Mouse (Mus musculus) right cerebral cortex, adult 18-20 months (tissue): ENCODE measurements around the gene Bmp8a.
A peak's percentile ranks its signal among the peaks of the same experiment; 100 is the strongest.
"Not testable (repeated sequence)": the region's sequence is repeated elsewhere in the genome, so short reads cannot be mapped to it uniquely, and the experiment has no call there.

Experiments used
- DNase-seq: peaks from one replicate; pipeline ENCODE4 v3.0.0; 2022; ENCODE audit warnings: mixed read lengths

Bmp8a gene

DNA sequence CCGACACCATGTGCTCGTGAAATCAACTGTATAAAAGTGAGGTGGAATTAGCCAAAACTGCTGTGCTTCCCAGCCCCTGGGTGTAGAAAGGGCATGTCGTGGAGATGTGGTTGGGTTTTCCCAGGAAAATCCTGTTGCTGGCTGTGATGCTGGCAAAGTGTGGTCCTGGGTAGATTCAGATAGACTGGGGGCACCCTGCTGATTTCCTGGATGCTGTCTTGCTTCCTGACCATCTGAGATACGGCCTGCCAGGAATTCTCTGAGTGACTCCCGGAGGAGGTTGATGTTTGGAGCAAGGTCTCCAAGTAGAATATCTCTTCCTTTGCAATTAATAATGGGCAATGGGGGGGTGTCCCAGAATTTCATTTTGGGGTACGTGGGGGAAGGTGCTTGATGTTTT is 14.1 kb downstream of the Bmp8a start:
- no peak for DNase-seq

DNA sequence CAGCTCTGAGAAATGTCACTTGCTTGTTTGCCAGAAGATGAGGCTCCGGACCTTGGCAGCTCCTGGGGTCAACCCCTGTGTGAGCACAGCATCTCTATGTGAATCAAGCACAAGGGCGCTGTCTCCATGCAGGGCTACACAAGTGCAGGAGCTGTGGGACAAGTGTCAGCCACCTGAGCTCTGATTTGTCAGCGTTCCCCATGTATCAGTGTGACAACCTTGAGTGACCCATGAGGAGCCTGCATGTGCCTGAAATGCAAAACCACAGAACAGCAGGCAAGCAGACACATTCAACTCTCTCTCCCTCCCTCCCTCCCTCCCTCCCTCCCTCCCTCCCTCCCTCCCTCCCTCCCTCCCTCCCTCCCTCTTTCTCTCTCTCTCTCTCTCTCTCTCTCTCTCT is 15.4 kb downstream of the Bmp8a start:
- no peak for DNase-seq

DNA sequence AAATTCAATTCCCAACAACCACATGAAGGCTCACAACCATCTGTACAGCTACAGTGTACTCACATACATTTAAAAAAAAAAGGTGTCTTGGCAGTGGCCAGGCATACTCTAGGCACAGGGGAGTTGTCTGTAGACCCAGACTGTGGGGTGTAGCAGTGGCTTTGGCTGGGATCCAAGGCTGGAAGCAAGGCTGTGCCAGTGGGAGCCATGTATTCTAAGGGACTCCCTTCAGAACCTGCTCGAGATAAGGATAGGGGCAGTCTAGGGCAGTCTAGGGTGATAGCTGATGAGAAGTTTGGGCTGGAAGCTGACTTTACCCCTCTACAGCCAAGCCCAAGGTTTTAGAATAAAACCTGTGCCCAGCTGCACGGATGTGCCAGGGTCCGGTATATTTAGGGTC is 17.0 kb downstream of the Bmp8a start:
- DNase-seq, result no peak

DNA sequence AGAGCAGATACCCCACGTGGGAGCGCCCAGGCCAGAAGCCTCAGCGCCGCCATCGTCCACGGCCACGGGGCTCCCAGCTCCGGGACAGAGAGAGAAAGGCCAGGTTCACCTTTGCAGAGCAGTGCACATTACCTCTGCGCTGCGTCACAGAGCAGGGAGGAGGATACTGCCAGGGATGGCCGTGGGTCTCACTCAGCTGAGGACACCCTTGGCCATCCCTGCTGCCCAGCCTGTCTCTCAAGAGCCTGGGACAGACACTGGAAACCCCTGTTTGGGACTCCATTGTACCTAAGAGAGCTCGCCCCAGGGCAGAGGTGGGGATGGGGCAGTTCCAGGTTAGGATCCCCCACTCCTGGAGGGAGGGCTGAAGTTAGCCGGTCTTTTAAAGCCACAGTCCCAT is 19.5 kb downstream of the Bmp8a start, which contains the start of gene Oxct2a:
Gene Oxct2a (minus strand): TSS at position 101 of the 400 bp plus-strand sequence.
- no peak for DNase-seq

DNA sequence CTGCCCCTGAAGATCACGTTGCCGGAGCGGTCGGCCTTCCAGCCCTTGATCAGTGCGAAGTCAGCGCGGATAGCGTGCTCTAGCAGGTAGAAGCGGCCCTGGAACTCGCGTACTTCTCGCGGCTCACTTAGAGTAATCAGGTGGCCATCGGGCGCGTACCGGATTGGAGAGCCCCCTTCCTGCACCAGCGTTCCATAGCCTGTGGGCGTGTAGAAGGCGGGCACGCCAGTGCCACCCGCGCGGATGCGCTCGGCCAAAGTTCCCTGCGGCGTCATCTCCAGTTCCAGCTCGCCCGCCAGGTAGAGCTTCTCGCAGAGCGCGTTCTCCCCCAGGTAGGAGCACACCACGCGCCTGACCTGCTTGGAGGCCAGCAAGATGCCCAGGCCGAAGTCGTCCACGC is 20.1 kb downstream of the Bmp8a start:
- not testable (repeated sequence) for DNase-seq

DNA sequence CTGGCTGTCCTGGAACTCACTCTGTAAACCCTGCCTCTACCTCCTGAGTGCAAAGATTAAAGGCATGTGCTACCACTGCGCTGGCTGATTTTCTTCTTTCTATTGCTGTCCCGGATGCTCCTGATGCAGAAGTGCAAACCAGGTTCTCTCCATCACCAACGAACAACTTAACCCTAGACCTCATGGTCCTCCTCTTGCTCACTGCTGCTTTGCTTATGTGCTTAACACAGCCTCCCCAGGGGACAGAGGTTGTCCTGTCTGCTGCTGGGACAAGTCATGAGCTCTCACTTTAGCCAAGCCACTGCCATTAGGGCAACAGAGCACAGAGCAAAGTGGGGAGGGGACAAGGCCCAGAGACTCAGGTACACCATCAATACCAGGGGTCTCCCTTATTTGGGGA is 28.6 kb downstream of the Bmp8a start:
- DNase-seq, result no peak

DNA sequence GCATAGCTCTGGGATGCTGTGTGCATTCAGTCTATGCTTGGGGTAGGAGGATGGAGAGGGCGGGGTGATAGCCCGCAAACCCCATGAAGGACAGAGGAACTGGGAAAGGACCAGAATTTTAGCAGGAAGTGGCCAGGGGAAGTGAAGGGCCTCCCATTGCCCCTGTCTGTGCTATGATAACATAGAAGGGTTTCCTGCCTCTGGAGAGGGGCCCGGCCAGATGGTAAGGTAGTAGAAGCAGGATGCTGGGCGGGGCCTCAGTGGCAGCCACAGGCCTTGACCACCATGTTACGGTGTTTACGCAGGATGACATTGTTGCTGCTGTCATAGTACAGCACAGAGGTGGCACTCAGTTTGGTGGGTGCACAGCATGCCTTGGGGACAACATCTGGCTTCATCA is 30.0 kb downstream of the Bmp8a start:
- DNase-seq, result no peak

DNA sequence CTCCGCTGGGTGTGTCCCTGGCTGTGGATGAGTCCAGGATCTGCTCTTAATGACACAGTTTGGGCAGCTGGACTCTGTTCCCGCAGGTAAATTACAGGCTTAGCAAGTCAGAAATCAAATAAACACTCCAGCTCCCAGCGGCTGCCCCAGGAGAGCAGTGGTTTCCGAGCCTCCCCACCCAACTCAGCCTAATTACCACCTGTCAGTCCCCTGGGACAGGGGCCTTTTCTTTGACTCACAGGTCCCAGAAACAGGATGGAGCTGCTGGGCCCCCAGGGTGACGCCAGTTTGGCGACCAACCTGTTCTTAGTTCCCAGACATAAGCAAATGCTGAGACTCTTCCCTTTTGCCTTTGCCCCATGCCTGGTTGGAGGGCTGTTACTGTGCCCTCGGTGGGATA is 31.2 kb downstream of the Bmp8a start:
- no peak for DNase-seq

DNA sequence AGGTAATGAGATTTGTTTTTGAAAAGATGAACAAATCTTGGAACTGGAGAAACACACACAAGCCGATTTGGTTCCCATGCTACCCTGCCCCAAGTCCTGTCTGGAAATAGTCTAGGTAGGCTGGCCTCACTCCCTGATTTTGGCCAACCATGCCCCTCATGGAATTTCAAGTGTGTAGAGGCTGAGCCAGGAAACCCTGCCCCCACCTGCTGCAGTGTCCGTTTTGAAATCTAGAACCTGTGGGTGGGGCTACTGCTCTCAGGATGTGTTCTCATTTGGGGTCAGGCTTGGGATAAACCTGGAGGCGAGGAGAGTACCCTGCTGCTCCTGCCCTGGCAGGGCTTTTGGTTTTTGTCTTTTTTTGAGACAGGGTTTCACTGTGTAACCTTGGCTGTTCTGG is 34.8 kb downstream of the Bmp8a start:
- no peak for DNase-seq

DNA sequence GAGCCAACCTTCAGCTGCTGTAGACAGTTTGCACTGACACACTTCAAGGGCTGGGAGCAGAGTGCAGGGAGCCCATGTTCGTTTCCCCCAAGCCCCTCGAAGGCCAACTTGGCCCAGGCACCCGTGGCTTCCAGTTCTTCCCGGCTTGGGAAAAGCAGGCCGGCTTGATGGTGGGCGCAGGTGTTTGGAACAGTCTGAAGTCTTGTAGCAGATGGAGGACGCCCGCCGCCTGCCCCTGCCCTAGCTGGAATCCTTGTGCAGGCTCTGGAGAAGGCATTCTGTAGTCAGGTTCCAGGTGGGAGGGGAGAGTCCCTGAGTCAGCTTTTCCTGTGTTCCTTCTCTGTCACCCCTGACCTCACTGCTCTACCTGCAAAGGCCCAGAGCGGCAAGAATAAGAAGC is 36.1 kb downstream of the Bmp8a start:
- DNase-seq, result peak; percentile 52

DNA sequence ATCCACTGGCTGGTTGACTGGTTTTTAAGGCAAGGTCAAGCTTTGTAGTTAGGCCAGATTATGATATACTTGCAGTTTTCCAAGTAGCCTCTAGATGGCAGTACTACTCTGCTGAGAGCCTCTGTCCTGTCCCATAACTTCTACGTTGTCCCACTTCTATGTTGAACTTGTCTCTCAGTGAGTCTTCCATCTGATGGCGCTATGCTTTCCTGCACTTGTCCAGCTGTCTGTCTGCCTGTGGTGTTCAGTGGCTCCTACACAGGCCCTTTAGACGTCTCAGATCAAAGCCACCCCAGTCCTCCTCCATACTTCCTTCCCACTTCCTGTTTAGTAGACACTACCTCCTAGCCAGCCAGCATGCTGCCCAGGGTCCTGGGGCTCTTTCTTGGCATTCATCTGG is 37.3 kb downstream of the Bmp8a start:
- peak; percentile 28 for DNase-seq

DNA sequence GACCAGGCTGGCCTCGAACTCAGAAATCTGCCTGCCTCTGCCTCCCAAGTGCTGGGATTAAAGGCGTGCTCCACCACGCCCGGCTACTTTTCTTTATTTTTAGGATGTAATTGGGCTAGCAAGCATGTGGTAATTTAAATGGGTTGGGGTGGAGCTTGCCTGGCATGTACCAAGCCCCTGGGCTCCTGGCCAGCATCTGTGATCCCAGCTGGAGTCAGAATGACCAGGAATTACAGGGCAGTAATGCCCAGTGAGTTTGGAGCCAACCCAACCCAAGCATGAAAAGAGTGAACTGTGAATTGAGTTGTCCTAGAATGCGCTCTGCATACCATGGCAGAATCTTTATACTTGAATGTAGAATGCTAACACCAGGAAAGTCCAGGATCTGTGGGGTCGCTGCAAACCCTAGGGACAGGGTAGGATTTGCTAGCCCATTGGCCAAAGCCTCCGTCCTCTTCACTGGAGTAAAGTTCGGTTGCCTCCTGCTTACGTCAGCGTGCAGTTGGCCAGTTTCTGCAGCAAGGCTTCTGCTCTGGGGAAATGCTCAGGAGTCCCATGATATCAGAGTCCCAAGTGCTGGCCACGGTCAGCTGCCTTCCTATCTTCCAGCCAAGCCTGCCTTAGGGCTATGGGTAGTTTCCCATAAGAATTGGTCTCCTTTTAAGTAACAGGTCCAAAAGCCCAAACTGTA is 43.9 kb downstream of the Bmp8a start:
- no peak for DNase-seq

DNA sequence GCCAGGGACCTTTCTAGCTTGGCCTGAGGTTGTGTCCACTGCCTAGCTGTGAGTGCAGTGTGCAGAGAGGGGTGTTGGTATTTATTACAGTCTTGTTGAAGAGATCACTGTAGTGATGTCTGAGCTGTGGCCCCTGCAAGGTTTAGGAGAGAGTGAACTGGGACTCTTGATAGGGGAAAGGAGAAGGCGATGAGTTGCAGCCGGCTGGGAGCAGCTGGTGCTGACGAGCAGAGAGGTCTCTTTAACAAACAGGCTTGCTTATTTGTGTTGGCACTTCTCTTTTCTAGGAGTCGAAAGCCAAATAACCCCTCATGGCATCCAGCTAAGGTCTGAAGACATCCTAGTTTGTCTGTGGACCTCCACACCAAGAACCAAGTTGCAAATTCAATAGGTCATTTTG is 44.8 kb downstream of the Bmp8a start:
- DNase-seq, result no peak

DNA sequence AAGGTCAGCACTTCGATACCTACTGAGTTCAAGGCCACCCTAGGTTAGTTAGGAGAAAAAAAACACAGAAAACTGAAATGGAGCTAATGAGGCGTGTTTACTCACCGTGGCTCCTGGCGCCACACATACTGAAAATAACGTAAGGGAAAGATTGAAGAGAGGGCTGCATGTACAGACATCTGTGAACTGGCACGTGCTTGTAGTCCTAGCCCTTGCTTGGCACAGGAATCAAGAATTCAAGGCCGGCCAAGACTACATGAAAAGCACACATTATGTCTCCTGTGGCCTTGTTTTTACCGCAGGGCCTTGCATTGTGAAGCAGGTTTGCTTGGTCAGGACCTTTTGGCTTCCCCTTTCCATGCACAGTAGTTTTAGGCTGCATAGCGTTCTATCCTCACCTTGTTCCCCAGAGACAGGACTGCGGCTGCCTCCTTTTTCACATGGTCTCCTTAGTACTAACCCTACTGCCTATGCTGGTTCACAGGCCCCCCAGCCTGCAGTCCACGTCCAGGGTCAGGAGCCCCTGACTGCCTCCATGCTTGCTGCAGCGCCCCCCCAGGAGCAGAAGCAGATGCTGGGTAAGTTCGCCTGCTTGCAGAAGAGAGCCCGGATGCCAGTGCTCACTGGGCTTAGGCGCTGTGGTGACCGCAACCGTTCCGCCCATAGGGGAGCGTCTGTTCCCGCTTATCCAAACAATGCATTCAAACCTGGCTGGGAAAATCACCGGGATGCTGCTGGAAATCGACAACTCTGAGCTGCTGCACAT is 45.7 kb downstream of the Bmp8a start:
- no peak for DNase-seq

DNA sequence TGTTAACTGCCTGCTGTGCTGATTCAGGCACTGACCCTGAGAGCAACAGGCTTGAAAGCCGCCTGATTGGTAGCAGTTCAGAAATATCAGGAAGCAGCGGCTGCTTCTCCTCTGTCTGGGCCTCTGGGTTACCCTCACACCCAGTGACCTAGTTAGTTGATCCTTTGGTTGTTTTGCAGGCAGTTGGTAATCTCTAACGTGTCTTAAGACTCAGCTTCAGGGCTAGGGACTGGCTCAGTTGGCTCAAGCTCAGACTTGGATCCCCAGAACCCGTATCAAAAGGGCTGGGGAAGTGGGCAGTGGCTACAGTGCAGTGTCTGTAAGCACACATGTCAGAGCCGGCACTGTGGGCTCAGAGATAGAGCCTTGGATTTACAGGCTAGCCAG is 46.9 kb downstream of the Bmp8a start:
- DNase-seq, result no peak

DNA sequence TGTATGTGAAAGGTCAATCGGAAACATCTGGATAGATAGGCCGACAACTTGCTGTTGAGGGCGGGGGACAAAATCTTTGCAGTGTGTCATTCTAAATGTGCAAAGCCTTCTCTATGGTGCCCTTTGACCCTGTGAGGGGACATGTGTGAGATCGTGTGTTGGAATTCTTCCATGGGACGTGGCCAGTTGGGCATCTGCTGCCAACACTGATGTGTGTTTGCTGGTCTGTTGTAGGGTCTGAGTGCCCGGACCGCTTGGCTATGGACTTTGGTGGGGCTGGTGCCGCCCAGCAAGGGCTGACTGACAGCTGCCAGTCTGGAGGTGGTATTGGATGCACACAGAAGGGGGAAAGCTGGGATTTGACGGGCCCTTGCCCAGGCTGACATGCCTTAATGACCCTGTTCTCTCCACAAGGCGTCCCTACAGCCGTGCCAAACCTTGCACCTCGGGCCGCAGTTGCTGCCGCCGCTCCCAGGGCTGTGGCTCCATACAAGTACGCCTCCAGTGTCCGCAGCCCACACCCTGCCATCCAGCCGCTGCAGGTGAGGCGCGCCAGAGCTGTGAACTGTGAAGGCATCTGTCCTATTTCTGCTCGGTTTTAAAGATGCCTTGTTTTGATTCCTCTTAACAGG is 47.4 kb downstream of the Bmp8a start:
- no peak for DNase-seq

DNA sequence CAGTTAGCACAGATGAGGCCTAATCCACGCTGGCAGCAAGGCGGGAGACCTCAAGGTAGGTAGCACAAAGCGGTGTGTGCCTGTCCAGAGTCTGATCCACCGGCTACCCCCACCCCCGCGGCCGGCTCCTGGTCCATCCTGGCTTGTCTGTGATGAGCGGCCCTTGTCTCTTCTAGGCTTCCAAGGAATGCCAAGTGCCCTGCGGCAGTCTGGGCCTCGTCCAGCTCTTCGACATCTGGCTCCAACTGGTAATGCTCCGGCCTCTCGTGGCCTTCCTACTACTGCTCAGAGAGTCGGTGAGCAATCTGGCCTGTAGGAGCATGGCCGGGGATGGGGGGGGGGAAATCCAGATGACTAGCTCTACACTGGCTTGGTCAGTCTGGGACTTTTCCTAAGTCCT is 48.0 kb downstream of the Bmp8a start:
- DNase-seq, result not testable (repeated sequence)

DNA sequence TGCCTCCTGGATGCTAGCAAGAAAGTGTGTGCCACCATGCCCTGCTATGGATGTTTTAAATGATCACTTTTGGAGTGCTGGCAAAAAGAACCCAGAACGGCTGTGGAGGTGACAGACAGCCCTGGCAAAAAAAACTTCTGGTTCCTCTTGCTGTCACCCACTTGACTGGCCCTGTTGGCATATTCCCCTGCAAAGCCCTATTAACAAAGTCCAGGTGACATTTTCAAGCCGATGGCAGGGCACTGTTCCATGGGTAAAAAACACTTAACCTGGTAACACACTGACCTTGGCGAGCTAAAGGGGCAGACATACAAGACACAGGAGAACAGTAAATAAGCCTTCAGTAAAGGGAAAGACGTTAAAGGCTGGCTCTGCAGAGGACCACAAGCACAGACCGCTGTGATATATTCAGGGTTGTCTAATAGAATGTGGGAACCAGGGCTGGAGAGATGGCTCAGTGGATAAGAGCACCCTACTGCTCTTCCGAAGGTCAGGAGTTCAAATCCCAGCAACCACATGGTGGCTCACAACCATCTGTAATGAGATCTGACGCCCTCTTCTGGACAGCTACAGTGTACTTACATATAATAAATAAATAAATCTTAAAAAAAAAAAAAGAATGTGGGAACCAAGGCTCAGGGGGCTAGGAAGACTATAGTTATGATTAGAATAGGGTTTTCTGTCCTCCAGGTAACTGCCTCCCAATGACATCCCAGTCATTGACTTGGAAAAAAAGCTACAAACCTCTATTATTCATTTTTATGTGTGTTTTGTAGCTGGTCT is 49.2 kb downstream of the Bmp8a start:
- DNase-seq, result no peak

DNA sequence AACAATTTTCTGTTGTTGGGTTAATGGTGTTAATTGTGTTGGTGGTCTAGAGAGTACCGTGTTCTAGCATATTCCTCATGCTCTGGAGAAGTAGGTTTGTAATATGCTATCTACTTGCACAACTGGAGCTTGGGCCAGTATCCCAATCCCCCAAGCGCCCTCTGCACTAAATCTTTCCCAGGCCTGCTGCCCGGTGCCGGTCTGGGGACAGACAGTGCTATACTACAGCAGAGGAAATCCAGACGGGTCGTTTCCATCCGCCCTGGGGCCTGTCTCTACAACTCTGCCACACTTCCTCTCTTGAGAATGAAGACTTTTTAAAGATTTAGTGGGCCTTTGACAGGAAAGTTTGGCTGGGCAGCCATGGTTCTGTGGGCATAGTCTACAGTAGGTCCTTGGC is 50.1 kb downstream of the Bmp8a start:
- no peak for DNase-seq

DNA sequence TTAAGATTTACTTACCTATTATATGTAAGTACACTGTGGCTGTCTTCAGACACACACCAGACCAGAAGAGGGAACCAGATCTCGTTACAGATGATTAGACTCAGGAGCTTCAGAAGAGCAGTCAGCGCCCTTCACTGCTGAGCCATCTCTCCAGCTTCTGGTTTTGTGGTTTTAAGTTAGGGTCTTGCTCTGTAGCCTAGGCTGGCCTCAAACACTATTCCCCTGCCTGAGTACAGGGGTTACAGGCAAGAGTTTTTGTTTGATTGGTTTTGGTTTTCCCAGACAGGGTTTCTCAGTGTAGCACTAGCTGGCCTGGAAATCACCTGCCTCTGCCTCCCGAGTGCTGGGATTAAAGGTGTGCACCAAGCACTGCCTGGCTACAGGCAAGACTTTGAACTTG is 50.7 kb downstream of the Bmp8a start:
- no peak for DNase-seq

DNA sequence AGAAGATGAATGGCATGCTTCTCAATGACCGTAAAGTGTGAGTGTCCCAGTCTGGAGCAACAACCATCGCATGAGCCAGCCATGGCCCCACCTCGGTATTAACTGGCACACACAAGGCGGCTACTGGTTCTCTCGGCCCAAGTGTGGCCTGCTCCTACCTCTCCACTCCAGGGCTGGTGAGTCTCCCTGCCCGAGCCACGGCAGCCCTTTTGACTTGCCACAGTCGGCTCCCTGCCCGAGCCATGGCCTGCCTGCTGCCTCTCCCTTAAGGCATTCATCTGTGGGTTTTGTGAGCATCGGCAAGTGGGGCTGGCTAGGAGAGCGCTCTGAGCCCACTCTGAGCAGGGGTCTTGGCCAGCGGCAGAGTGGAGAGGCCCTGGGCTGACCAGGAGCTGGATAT is 54.0 kb downstream of the Bmp8a start:
- DNase-seq, result no peak

DNA sequence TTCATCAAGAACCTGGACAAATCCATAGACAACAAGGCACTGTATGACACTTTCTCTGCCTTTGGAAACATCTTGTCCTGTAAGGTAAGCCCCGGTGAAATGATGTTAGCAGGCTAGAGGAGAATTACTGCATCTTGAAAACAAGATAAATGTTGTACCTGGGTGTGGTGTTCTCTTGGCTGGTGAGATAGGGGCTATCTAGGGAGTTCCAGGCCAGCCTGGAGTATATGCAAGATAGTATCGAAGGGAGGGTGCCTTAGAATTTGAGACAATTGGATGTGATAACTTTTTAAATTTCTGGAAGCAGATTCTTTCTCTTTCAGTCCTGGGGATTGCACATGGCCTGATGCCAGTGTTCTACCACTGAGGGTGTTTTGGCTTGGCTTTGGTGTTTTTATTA is 56.3 kb downstream of the Bmp8a start:
- DNase-seq, result no peak
